Mouse (Mus musculus): ENCODE results near the gene Dcp1a.

The Dcp1a gene

DNA sequence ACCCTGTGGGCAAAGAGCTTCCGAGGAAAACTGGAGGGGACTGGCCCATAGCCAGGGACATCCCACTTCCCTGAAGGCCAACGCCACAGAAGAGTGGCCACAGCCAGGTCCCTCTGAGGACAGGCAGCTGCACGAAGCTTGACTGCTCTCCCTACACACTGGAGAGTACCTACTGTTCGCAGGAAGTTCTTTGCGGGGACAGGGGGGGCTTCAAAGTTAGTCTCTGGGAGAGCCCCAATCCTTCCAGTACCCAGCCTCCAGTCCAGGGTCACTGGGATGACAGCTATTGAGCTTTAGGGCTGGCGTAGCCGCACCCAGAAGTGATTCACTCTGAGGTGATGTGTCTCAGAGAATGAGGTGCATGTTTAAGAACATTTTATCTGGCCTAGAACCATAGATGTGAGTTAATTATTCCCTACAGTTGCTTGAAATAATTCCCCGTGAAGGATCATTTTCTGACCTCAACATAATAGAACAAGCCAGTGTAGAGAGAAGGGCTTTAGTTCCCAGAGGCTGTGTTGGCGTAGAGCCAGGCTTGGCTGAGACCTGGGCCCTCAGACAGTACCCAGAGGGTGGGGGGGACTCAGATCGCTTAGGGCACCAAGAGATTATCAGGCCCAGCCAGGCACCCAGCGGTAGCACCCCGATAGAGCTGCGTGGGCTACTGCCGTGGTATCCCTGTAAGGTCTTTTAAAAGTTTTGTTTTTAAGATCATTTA is 82.3 kb downstream of the Dcp1a start:
- no peak for DNase-seq

DNA sequence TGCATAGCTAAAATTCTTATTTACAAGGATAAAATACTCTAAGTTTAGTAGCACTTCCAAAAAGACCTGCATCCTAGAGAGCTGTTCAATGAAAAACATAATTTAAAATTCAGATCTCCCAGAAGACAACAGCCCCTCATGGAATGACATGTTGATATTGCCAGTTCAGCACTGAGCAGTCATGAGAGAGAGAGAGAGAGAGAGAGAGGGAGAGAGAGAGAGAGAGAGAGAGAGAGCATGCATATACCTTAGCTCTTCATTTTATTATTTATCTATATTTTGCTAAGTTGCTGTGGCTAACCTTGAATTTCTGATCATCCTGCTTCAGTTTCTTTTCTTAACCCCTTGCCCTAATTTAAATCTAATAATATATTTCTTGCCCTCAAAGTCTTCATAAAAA is 83.0 kb downstream of the Dcp1a start:
- no peak for DNase-seq

DNA sequence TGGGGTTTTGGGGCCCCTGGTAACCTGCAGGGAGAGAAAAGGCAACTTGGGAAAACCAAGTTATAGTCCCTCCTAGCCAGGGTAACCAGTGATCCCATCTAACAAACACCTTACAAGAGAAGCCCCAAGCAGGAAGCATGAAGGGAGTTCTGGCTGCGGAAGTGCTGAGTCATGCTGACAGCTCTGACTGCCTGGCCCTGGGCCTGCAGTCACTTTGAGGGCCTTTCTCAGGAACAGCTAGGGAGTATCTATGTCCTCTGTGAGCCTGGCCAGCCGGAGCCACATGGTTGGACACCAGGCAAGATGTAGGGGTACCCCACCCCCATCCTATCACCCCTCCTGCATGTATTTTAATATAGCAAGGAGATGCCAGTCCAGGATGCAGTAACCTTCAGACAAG is 85.1 kb downstream of the Dcp1a start:
- DNase-seq: no peak

DNA sequence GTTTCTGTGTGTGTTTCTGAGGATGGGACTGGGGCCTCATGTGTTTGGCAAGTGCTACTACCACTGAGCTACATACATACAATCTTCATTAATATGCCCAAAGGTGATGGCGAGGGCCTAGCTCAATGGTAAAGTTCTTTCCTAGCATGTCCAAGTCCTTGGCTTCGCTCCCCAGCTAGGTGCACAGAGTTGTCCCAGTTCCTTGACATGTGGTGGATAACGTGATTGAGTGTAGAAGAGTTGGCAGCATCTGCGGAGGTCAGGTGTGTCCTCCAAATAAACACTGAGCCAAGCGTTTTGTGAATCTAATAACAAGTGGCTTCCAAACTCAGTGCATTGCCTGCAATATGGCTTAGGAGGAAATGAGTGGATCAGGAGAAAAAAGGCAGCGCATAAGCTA is 87.0 kb downstream of the Dcp1a start:
- no peak for DNase-seq

DNA sequence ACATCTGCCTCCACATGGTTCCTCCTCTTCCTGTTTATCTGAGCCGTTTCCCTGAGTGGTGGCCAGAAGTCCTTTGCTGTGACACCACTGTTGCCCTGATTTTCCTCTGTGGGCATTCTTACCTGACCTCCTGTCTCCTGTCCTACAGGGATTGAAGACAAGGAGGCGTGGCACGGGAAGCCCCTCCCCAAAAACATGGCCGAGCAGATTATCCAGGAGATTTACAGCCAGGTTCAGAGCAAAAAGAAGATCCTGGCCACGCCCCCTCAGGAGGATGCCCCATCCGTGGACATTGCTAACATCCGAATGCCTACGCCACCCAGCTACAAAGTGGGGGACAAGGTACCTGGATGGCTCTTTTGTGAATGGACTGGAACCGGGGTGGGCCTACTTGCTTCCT is 88.7 kb downstream of the Dcp1a start:
- DNase-seq: no peak

DNA sequence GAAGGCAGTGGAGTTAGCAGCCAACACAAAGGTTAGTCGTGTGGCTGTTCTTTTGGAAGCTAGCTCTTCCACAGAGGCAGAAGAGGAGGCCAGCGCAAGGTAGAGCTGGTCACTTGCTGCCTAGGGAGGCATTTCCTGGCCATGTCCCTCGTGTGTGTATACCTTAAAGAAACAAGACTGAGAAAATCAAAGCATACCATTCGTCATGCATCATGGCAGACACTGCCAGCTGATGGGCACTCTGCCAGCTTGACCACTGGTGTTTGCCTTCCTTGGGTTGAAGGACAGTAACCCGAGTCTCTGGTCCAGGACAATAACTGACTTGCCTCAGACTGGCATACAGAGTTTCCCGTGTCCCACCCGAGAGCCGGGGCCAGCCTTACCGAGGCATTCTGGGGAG is 91.0 kb downstream of the Dcp1a start:
- DNase-seq: no peak

DNA sequence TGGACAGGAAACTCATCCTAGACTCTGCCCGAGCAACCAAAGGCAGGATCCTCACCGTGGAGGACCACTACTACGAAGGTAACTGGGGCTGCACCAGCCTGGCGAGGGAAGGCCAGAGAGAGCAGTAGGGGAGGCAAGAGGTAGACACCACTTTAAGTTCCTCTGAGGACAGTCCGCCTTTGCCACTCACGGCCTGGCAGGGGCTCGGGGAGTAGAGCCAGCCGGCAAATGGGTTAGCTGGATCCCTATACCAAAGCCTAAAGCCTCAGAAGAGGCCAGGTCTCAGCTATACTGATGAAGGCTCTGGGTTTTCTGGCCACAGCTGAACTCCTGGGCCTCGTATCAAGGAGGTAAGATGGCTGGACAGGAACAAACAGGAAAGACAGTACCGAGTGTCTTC is 92.9 kb downstream of the Dcp1a start:
- DNase-seq: no peak

DNA sequence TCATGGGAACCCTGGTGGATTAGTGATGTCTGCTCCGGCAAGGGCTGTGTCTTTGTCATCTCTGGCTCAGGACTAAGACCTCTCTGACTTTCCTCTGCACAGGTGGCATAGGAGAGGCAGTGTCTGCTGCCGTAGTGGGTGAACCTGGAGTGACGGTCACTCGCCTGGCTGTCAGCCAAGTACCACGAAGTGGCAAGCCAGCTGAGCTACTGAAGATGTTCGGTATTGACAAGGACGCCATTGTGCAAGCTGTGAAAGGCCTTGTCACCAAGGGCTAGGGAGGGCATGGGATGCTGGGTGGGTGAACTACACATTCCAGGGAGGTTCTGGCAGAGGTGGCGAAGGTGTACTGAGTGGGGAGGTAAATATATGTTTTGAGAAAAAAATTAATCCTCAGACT is 93.9 kb downstream of the Dcp1a start:
- DNase-seq: no peak

DNA sequence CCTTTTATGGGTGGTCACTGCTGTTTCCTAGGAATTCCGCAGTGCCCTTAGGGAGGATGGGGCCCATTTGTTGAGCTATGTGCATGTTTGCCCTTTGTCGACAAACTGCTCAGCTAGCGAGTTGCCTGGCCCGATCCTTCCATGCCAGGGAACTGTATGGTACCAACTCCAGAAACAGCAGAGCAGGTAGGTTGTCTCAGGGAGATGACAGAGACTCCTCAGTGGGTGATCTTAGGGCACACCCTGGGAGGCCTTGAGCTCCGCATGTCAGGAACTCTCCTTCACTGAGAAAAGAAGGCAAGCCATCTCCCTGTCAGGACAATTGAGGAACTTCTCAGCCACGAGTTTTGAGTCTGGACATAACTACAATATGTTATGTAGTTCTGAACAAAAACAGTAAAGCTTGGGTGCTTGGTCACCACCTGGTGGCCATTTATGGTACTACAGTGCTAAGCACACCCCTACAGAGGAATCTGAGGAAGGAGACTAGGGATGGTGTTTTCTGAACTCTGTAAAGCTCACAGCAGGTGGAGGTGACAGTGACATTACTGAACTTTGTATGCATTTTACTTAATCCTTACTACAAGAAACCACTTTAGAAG is 94.7 kb downstream of the Dcp1a start:
- peak; percentile 84 to 85 for DNase-seq

DNA sequence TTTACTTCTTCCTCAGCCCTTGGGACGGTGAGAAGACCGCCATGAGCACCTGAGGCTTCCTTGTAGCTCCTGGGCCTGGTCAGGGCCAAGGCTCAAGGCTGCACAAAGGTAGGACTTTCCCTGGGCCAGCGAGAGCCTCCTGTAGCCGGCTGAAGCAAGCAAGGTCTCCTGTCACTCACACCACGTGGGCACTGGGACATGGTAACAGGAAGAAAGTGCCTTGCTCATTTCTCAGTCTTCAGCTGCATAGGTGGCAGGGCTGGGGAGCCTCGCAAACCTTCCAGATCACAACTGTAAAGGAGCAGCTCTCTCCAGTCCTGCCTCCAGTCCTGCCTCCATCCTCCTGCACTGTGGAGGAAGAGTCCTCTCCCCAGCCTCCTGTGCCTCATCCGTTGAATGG is 96.5 kb downstream of the Dcp1a start:
- DNase-seq: no peak

DNA sequence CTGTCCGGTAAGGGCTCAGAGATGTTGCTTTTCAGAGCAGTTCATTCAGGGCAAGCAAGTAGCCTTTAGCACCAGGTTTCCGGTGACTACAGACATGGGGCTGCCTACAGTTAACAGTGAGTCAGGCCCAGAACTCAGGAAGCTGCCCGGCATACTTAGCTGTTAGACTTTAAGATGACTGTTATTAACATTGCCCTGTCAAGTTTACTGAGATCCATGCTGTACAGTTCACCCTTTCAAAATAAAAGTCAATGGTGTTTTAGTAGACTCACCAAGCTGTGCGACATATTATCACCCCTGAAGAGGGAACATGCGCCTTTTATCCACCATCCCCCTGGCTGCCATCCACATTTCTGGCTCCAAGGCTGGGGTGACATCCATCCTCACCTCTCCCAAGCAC is 96.9 kb downstream of the Dcp1a start:
- no peak for DNase-seq

Measured in B cell, adult 2 months (primary cell).